Mouse (Mus musculus): Measurements from ENCODE around the gene Tmem87a. TPM values are rescaled to one million over a fixed set of nuclear protein-coding genes. Genes with fewer than 3 reads are reported as not detected.

Tmem87a gene
- polyA plus RNA-seq, 2 experiments = 5.4 to 5.7 TPM

DNA sequence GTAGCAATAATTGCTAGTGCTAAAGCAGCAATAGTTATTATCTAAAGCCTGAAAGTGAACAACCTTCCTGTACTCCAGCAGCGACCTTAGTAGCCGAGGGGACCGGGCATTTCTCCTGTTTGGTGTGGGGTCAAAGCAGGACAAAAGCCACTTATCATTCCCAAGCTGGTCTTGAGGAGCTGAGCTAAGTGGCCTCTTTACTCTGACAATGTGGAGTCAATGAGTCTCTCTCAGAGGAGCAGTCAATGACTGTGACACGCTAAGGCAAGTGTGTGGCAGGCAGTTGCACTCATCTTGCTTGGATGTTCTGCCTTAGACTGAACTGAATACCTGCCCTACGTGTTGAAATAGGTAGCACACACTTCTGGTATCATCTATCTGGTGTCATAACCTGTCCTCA is 52.6 kb downstream of the Tmem87a start:
- peak overlapping the region; percentile 77; the same call in 1 of the 2 replicates for H3K4me2 ChIP-seq (ENCODE audit: low read depth)
- ATAC-seq (ENCODE audit: insufficient read depth) = no peak
- H3K9ac ChIP-seq (replicated peaks) = no peak overlapping the region
- DNase-seq (ENCODE audit: low read depth in 3 of 3, low spot score in 3 of 3) = no peak
- no peak overlapping the region for H3K4me3 ChIP-seq (ENCODE audit: insufficient read depth in 1 of 2, low read depth in 2 of 2, low read length in 2 of 2)
- peaks cover 5 to 8% of the 10 kb centered on the region in 2 experiments for H3K4me1 ChIP-seq (replicated peaks; ENCODE audit: control insufficient read depth in 2 of 2, insufficient read depth in 2 of 2, low read length in 1 of 2)
- H3K9me3 ChIP-seq (ENCODE audit: control insufficient read depth, low read length) = no peaks in the 10 kb centered on the region
- no peak for TF ChIP-seq EP300 (IDR thresholded peaks at IDR 0.05; ENCODE audit: low read depth)
- no peak for TF ChIP-seq CTCF (IDR thresholded peaks at IDR 0.05; ENCODE audit: low read depth)
- H3K36me3 ChIP-seq (replicated peaks; ENCODE audit: control insufficient read depth, insufficient read depth, low read depth) = peaks cover 19% of the 10 kb centered on the region
- H3K27ac ChIP-seq = no peak overlapping the region
- 72% methylated on average over 5 of the region's 5 CpGs for WGBS (ENCODE audit: insufficient replicate concordance)
- H3K27me3 ChIP-seq (ENCODE audit: control insufficient read depth, insufficient read depth, low read length) = no peaks in the 10 kb centered on the region

DNA sequence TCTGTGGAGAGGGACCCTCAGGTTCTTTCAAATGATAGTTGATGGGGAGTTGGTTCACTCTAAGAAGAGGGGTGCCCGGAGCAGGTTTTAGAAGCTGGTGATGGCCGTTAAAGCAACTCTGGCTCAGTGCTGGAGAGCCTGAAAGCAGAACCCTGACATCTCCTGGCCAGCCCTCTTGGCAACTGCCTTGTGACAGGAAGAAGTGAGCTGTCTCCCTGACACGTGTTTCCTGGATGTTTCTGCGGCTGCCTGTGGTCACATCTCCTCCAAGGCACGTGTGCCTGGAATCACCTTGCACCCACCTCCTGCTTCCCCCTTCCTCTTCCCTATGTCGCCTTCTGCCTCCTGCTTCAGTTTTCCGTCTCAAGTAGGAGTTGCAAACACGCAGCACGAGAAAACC is 55.8 kb downstream of the Tmem87a start:
- TF ChIP-seq EP300 (IDR thresholded peaks at IDR 0.05; ENCODE audit: low read depth) = no peak
- no peak for TF ChIP-seq CTCF (IDR thresholded peaks at IDR 0.05; ENCODE audit: low read depth)
- no peak for ATAC-seq (ENCODE audit: insufficient read depth)
- Histone ChIP-seq H3K9ac (replicated peaks) (no peak overlapping the region), H3K27me3 (ENCODE audit: control insufficient read depth, insufficient read depth, low read length) (no peaks in the 10 kb centered on the region), H3K4me3 (ENCODE audit: insufficient read depth in 1 of 2, low read depth in 2 of 2, low read length in 2 of 2) (no peak overlapping the region), H3K9me3 (ENCODE audit: control insufficient read depth, low read length) (no peaks in the 10 kb centered on the region), H3K4me1 (replicated peaks; ENCODE audit: control insufficient read depth in 2 of 2, insufficient read depth in 2 of 2, low read length in 1 of 2) (peaks cover 5% of the 10 kb centered on the region in 2 experiments), H3K27ac (no peak overlapping the region), H3K4me2 (ENCODE audit: low read depth) (no peak overlapping the region), H3K36me3 (replicated peaks; ENCODE audit: control insufficient read depth, insufficient read depth, low read depth) (peaks cover 9% of the 10 kb centered on the region)
- DNase-seq (ENCODE audit: low read depth in 3 of 3, low spot score in 3 of 3) = no peak
- 32% methylated on average over 9 of the region's 9 CpGs for WGBS (ENCODE audit: insufficient replicate concordance)

DNA sequence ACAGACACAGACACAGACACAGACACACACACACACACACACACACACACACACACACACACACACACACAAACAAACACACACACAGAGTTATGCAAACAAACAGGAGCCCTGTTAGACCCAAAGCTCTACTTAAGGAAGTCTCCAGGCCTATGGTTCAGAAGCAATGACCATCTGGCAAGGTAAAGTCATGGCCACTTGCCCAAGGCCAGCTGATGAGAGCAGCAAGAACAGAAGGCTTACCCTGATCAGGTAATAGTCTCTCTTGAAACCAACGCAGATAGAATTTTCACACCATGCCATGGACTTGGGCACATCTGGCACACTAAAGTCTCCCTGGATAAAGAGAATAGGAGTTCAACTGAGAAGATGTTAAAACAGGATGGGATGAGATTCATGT is 62.2 kb downstream of the Tmem87a start:
- Histone ChIP-seq H3K4me1 (replicated peaks; ENCODE audit: control insufficient read depth in 2 of 2, insufficient read depth in 2 of 2, low read length in 1 of 2) (no peaks in the 10 kb centered on the region), H3K9ac (replicated peaks) (no peak overlapping the region), H3K9me3 (ENCODE audit: control insufficient read depth, low read length) (no peaks in the 10 kb centered on the region), H3K4me2 (ENCODE audit: low read depth) (no peak overlapping the region), H3K4me3 (ENCODE audit: insufficient read depth in 1 of 2, low read depth in 2 of 2, low read length in 2 of 2) (no peak overlapping the region), H3K36me3 (replicated peaks; ENCODE audit: control insufficient read depth, insufficient read depth, low read depth) (peaks cover 23% of the 10 kb centered on the region), H3K27me3 (ENCODE audit: control insufficient read depth, insufficient read depth, low read length) (no peaks in the 10 kb centered on the region), H3K27ac (no peak overlapping the region)
- 71% methylated on average over 1 of the region's 1 CpGs for WGBS (ENCODE audit: insufficient replicate concordance)
- TF ChIP-seq CTCF (IDR thresholded peaks at IDR 0.05; ENCODE audit: low read depth) = no peak
- TF ChIP-seq EP300 (IDR thresholded peaks at IDR 0.05; ENCODE audit: low read depth) = no peak
- ATAC-seq (ENCODE audit: insufficient read depth) (no peak), DNase-seq (ENCODE audit: low read depth in 3 of 3, low spot score in 3 of 3) (no peak)

DNA sequence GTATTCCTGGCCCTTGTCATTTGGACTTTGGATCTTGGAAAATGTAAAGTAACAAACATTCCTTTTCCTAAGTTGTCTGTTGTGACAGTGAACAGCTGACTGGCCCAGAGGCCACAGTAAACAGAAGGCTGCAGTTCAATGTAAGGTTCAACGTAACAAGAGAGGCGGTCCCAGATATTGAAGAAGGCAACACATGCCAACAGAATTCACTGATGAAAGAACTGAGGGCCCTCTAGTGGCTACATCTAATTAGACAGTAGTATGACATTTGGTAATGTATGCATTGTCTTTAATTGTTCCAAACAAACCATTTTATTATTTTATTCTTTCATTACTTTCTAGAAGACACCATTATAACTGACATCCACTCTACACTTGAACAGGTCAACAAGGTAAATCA is 66.0 kb downstream of the Tmem87a start:
- DNase-seq (ENCODE audit: low read depth in 3 of 3, low spot score in 3 of 3) = no peak
- H3K4me1 ChIP-seq (replicated peaks; ENCODE audit: control insufficient read depth in 2 of 2, insufficient read depth in 2 of 2, low read length in 1 of 2) = no peaks in the 10 kb centered on the region
- H3K4me2 ChIP-seq (ENCODE audit: low read depth) = no peak overlapping the region
- H3K9me3 ChIP-seq (ENCODE audit: control insufficient read depth, low read length) = no peaks in the 10 kb centered on the region
- H3K36me3 ChIP-seq (replicated peaks; ENCODE audit: control insufficient read depth, insufficient read depth, low read depth) = peaks cover 17% of the 10 kb centered on the region
- H3K27me3 ChIP-seq (ENCODE audit: control insufficient read depth, insufficient read depth, low read length) = no peaks in the 10 kb centered on the region
- TF ChIP-seq CTCF (IDR thresholded peaks at IDR 0.05; ENCODE audit: low read depth) (peak; percentile 23; the same call in 1 of the 2 replicates), EP300 (IDR thresholded peaks at IDR 0.05; ENCODE audit: low read depth) (no peak)
- H3K4me3 ChIP-seq (ENCODE audit: insufficient read depth in 1 of 2, low read depth in 2 of 2, low read length in 2 of 2) = no peak overlapping the region
- H3K9ac ChIP-seq (replicated peaks) = no peak overlapping the region
- WGBS (ENCODE audit: insufficient replicate concordance) = 62% methylated on average over 2 of the region's 2 CpGs
- no peak for ATAC-seq (ENCODE audit: insufficient read depth)
- no peak overlapping the region for H3K27ac ChIP-seq

DNA sequence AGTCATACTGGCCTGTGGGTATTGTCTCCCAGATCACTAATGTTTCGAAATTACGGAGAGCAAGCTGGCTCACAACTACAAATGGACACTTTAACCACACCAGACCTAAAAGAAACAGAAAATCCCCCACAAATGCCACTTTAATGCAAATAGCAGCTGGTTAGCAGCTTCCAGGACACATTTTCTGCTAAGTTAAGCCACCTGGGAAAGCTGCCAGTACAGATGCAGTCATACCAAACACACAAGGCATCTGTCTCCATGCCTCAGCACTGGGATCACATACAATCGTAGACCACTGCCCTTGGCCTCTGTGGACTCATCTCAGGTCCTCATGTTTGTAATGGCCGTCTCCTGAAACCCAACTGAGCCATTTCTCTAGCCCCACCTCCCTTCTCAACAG is 72.3 kb downstream of the Tmem87a start:
- H3K27ac ChIP-seq = no peak overlapping the region
- WGBS (ENCODE audit: insufficient replicate concordance) = 70% methylated on average over 4 of the region's 4 CpGs
- peaks cover 19% of the 10 kb centered on the region for H3K36me3 ChIP-seq (replicated peaks; ENCODE audit: control insufficient read depth, insufficient read depth, low read depth)
- no peak overlapping the region for H3K4me3 ChIP-seq (ENCODE audit: insufficient read depth in 1 of 2, low read depth in 2 of 2, low read length in 2 of 2)
- no peak overlapping the region for H3K9ac ChIP-seq (replicated peaks)
- no peak overlapping the region for H3K4me2 ChIP-seq (ENCODE audit: low read depth)
- ATAC-seq (ENCODE audit: insufficient read depth) = no peak
- H3K9me3 ChIP-seq (ENCODE audit: control insufficient read depth, low read length) = no peaks in the 10 kb centered on the region
- TF ChIP-seq CTCF (IDR thresholded peaks at IDR 0.05; ENCODE audit: low read depth) (no peak), EP300 (IDR thresholded peaks at IDR 0.05; ENCODE audit: low read depth) (no peak)
- no peaks in the 10 kb centered on the region for H3K27me3 ChIP-seq (ENCODE audit: control insufficient read depth, insufficient read depth, low read length)
- no peak for DNase-seq (ENCODE audit: low read depth in 3 of 3, low spot score in 3 of 3)
- no peaks in the 10 kb centered on the region for H3K4me1 ChIP-seq (replicated peaks; ENCODE audit: control insufficient read depth in 2 of 2, insufficient read depth in 2 of 2, low read length in 1 of 2)

Measured in liver, embryonic 14.5 days (tissue).